ENCODE assay signal across 12 mouse cellular contexts in genomic region chr14:79158219-79158521, GRCm38 (mm10).
DNase-seq lines count a peak whose midpoint lies in the region; ATAC-seq and TF ChIP-seq lines count a peak whose summit lies in the region.
"Had no signal": no experiment of that assay in that cellular context is flagged by ENCODE, and none has a peak within 500 bp of the region (broad histone marks: within the 10 kb centered on the region; RNA-seq: fewer than 3 reads in every experiment).

No protein-coding gene starts in this region.

- no peak for ATAC-seq in heart, embryonic 16.5 days (replicated peaks; ENCODE audit: extremely low read depth, insufficient read depth, low FRiP score)
- ATAC-seq in heart, embryonic 11.5 days (replicated peaks; ENCODE audit: insufficient number of reproducible peaks, low FRiP score, low TSS enrichment): no peak
- peak; percentile 15; the same call in 1 of the 2 replicates for ATAC-seq in lung, embryonic 14.5 days (ENCODE audit: insufficient read depth)
- no peak for ATAC-seq in limb, embryonic 15.5 days (ENCODE audit: insufficient number of reproducible peaks, low FRiP score, low TSS enrichment, low read depth)
- ATAC-seq: activated CD4-positive, CD25-positive, alpha-beta regulatory T cell, adult 4 months had no signal

- H3K27ac ChIP-seq in heart, embryonic 16.5 days (ENCODE audit: low read length): peak overlapping the region; percentile 67
- no peak overlapping the region for H3K27ac ChIP-seq in heart, embryonic 11.5 days (ENCODE audit: low read depth, low read length)
- H3K27ac ChIP-seq in lung, embryonic 14.5 days (ENCODE audit: low read depth): peak overlapping the region; percentile 71
- peak overlapping the region; percentile 81 for H3K27ac ChIP-seq in limb, embryonic 15.5 days
- H3K27ac ChIP-seq: layer of hippocampus, adult 2 months had no signal

- no peaks in the 10 kb centered on the region; the same call in 1 of the 2 replicates for H3K27me3 ChIP-seq in heart, embryonic 16.5 days (ENCODE audit: control insufficient read depth, insufficient read depth, low read length)
- no peaks in the 10 kb centered on the region for H3K27me3 ChIP-seq in heart, embryonic 11.5 days (ENCODE audit: control insufficient read depth, insufficient read depth, low read length)
- H3K27me3 ChIP-seq in lung, embryonic 14.5 days (ENCODE audit: insufficient read depth, low read length): no peaks in the 10 kb centered on the region
- H3K27me3 ChIP-seq in limb, embryonic 15.5 days: no peaks in the 10 kb centered on the region

- TF ChIP-seq POLR2A in lung, adult 2 months (IDR thresholded peaks at IDR 0.05; ENCODE audit: borderline replicate concordance, extremely low read depth, low read depth, low read length): no peak

- WGBS in heart, embryonic 16.5 days: 73% methylated on average over 12 of the region's 12 CpGs
- WGBS in heart, embryonic 11.5 days (ENCODE audit: insufficient replicate concordance): 86% methylated on average over 12 of the region's 12 CpGs
- whole genome bisulfite sequencing in lung, embryonic 14.5 days: 51% methylated on average over 12 of the region's 12 CpGs
- WGBS in lung, adult 2 months: 38% methylated on average over 12 of the region's 12 CpGs
- 30% methylated on average over 12 of the region's 12 CpGs for WGBS in limb, embryonic 15.5 days

- no peaks in the 10 kb centered on the region for H3K36me3 ChIP-seq in heart, embryonic 16.5 days (ENCODE audit: control insufficient read depth, insufficient read depth)
- no peaks in the 10 kb centered on the region for H3K36me3 ChIP-seq in heart, embryonic 11.5 days (ENCODE audit: control insufficient read depth, insufficient read depth, low read length)
- H3K36me3 ChIP-seq in lung, embryonic 14.5 days (ENCODE audit: insufficient read depth): no peaks in the 10 kb centered on the region
- peaks cover 3% of the 10 kb centered on the region; the same call in 1 of the 2 replicates for H3K36me3 ChIP-seq in limb, embryonic 15.5 days

- DNase-seq in cerebellum, adult 9-10 months: peak; percentile 63
- DNase-seq in cerebellum, adult 11-12 months: no peak
- DNase-seq in lung, embryonic 14.5 days: no peak
- DNase-seq in lung, adult 2 months: no peak
- no peak for DNase-seq in ovary, adult 18-20 months (ENCODE audit: low spot score)
- DNase-seq: right cerebral cortex, postnatal 25 days had no signal

- H3K9ac ChIP-seq in heart, embryonic 16.5 days (ENCODE audit: low read length): no peak overlapping the region
- H3K9ac ChIP-seq in heart, embryonic 11.5 days (ENCODE audit: low read depth, low read length): no peak overlapping the region
- no peak overlapping the region for H3K9ac ChIP-seq in lung, embryonic 14.5 days
- H3K9ac ChIP-seq in limb, embryonic 15.5 days: no peak overlapping the region

- H3K9me3 ChIP-seq in heart, embryonic 16.5 days (replicated peaks; ENCODE audit: control insufficient read depth, low read length): no peaks in the 10 kb centered on the region
- no peaks in the 10 kb centered on the region for H3K9me3 ChIP-seq in heart, embryonic 11.5 days (replicated peaks; ENCODE audit: control insufficient read depth, low read length)
- H3K9me3 ChIP-seq in lung, embryonic 14.5 days (ENCODE audit: low read depth, low read length): no peaks in the 10 kb centered on the region
- H3K9me3 ChIP-seq in limb, embryonic 15.5 days: no peaks in the 10 kb centered on the region
- H3K9me3 ChIP-seq: G1E had no signal

- TF ChIP-seq CTCF in lung, embryonic 14.5 days (IDR thresholded peaks at IDR 0.05; ENCODE audit: low read depth): no peak
- no peak for TF ChIP-seq CTCF in lung, adult 2 months (IDR thresholded peaks at IDR 0.05; ENCODE audit: insufficient read depth, low read length)

- H3K4me1 ChIP-seq in heart, embryonic 16.5 days (ENCODE audit: control insufficient read depth, insufficient read depth, low read length): peaks cover 15% of the 10 kb centered on the region
- H3K4me1 ChIP-seq in heart, embryonic 11.5 days (ENCODE audit: control insufficient read depth, insufficient read depth, low read length): 0 out of 2 replicates have a peak, but pooled peaks cover 10% of the 10 kb centered on the region
- peaks cover 9% of the 10 kb centered on the region for H3K4me1 ChIP-seq in lung, embryonic 14.5 days (ENCODE audit: insufficient read depth)
- peaks cover 11% of the 10 kb centered on the region for H3K4me1 ChIP-seq in lung, adult 2 months (ENCODE audit: control insufficient read depth, insufficient read depth, low read length)
- H3K4me1 ChIP-seq in limb, embryonic 15.5 days: peaks cover 33% of the 10 kb centered on the region

- no peak overlapping the region for H3K4me2 ChIP-seq in heart, embryonic 16.5 days (ENCODE audit: low read depth, low read length)
- H3K4me2 ChIP-seq in heart, embryonic 11.5 days: no peak overlapping the region; the same call in 1 of the 2 replicates
- H3K4me2 ChIP-seq in lung, embryonic 14.5 days: peak overlapping the region; percentile 3; the same call in 1 of the 2 replicates
- H3K4me2 ChIP-seq in limb, embryonic 15.5 days: 0 out of 2 replicates have a peak overlapping the region, but pooled peaks have one; percentile 5

- no peak overlapping the region for H3K4me3 ChIP-seq in heart, embryonic 16.5 days (ENCODE audit: low read length)
- H3K4me3 ChIP-seq in heart, embryonic 11.5 days (ENCODE audit: low read depth, low read length): no peak overlapping the region
- H3K4me3 ChIP-seq in lung, embryonic 14.5 days (ENCODE audit: low read depth, low read length): no peak overlapping the region
- H3K4me3 ChIP-seq in lung, adult 2 months (replicated peaks; ENCODE audit: extremely low read depth, low read depth, low read length): no peak overlapping the region
- H3K4me3 ChIP-seq in limb, embryonic 15.5 days: no peak overlapping the region
- H3K4me3 ChIP-seq: layer of hippocampus, adult 2 months had no signal

Comparison
In these comparisons a context has a peak if more than half of its experiments do, and no peak if none do; other contexts are left out.
1. H3K4me2 ChIP-seq: peak in lung, embryonic 14.5 days (single experiment) and limb, embryonic 15.5 days (single experiment); none in heart, embryonic 16.5 days (single experiment) and heart, embryonic 11.5 days (single experiment).